Mouse (Mus musculus) midbrain, embryonic 14.5 days (tissue): ENCODE measurements at regions not wholly inside any gene's neighbourhood (a gene's known extent, or its start where the extent isn't known, plus 50 kb on each side); places are given as distances from the start of the nearest gene placed in this dataset.

Experiments
- ATAC-seq: fragments of 200-750 bp; cut with Nextera tagmentation; 2 replicates; pipeline ENCODE4 v1.8.0; 2017; ENCODE audit warnings: moderate number of reproducible peaks, moderate library complexity; ENCODE audit not compliant: low FRiP score, low TSS enrichment
- DNase-seq: peaks from one replicate; pipeline ENCODE4 v3.0.0-alpha.2; 2015
- H3K27ac ChIP-seq: fragments of 300-500 bp; sonication (generic); replicated peaks from 2 replicates; pipeline ENCODE4 v1.5.1; 2014; ENCODE audit warnings: mild to moderate bottlenecking, low read depth, low read length, moderate library complexity
- H3K27me3 ChIP-seq: fragments of 300-500 bp; sonication (generic); 2 replicates; pipeline ENCODE4 v1.6.1; 2014; ENCODE audit warnings: low read length, control low read depth, mixed read lengths; ENCODE audit not compliant: control insufficient read depth, insufficient read depth
- H3K36me3 ChIP-seq: fragments of 300-500 bp; sonication (generic); 2 replicates; pipeline ENCODE4 v1.6.1; 2014; ENCODE audit warnings: low read length, control low read depth; ENCODE audit not compliant: control insufficient read depth, insufficient read depth
- H3K4me1 ChIP-seq: fragments of 300-500 bp; sonication (generic); 2 replicates; pipeline ENCODE4 v1.6.1; 2014; ENCODE audit warnings: mild to moderate bottlenecking, antibody characterized with exemption, low read length, control low read depth; ENCODE audit not compliant: control insufficient read depth, insufficient read depth
- H3K4me2 ChIP-seq: fragments of 300-500 bp; sonication (generic); 2 replicates; pipeline ENCODE4 v1.6.1; 2014; ENCODE audit warnings: mild to moderate bottlenecking, low read length, moderate library complexity
- H3K4me3 ChIP-seq: fragments of 300-500 bp; sonication (generic); replicated peaks from 2 replicates; pipeline ENCODE4 v1.5.1; 2014; ENCODE audit warnings: low read depth, low read length
- H3K9ac ChIP-seq: fragments of 300-500 bp; sonication (generic); replicated peaks from 2 replicates; pipeline ENCODE4 v1.6.1; 2014; ENCODE audit warnings: mild to moderate bottlenecking, low read length, moderate library complexity
- H3K9me3 ChIP-seq: fragments of 300-500 bp; sonication (generic); 2 replicates; pipeline ENCODE4 v1.6.1; 2016; ENCODE audit warnings: low read length, control low read depth, mixed read lengths; ENCODE audit not compliant: control insufficient read depth
- WGBS: fragments of 180-500 bp; shearing (Covaris S2); extraction: QIAGEN DNeasy Blood & Tissue Kit; methylation state at CpG from one replicate; pipeline ENCODE4 v1.1.7; 2014; 5-methylcytosine and 5-hydroxymethylcytosine counted together

- no peak overlapping the region for H3K9ac ChIP-seq
- no peak overlapping the region for H3K27ac ChIP-seq
- no peaks in the 10 kb centered on the region for H3K27me3 ChIP-seq
- H3K36me3 ChIP-seq: no peaks in the 10 kb centered on the region
- ATAC-seq (no peak), DNase-seq (no peak)
- no peaks in the 10 kb centered on the region for H3K9me3 ChIP-seq
- WGBS: 61% methylated on average over 1 of the region's 1 CpGs
- no peak overlapping the region for H3K4me3 ChIP-seq
- H3K4me2 ChIP-seq: no peak overlapping the region
- H3K4me1 ChIP-seq: no peaks in the 10 kb centered on the region
Observed at GRCm38 (mm10) chr10:124142336-124142735, 878.5 kb downstream of the Fam19a2 start.

GRCm38 (mm10) chr10:124146751-124147469 is 883.1 kb downstream of the Fam19a2 start:
- Histone ChIP-seq H3K4me2 (no peak overlapping the region), H3K9ac (no peak overlapping the region), H3K9me3 (no peaks in the 10 kb centered on the region), H3K27ac (no peak overlapping the region), H3K36me3 (no peaks in the 10 kb centered on the region), H3K27me3 (no peaks in the 10 kb centered on the region), H3K4me3 (no peak overlapping the region), H3K4me1 (no peaks in the 10 kb centered on the region)
- DNase-seq (peak; percentile 28), ATAC-seq (no peak; the same call in 1 of the 2 replicates)
- WGBS: 7% methylated on average over 9 of the region's 9 CpGs

GRCm38 (mm10) chr10:124163441-124163840 is 899.6 kb downstream of the Fam19a2 start:
- Histone ChIP-seq H3K36me3 (no peaks in the 10 kb centered on the region), H3K27me3 (no peaks in the 10 kb centered on the region), H3K9me3 (no peaks in the 10 kb centered on the region), H3K9ac (no peak overlapping the region), H3K27ac (no peak overlapping the region), H3K4me3 (no peak overlapping the region), H3K4me1 (no peaks in the 10 kb centered on the region), H3K4me2 (no peak overlapping the region)
- ATAC-seq (no peak), DNase-seq (no peak)
- 82% methylated on average over 7 of the region's 7 CpGs for WGBS

- no peaks in the 10 kb centered on the region for H3K27me3 ChIP-seq
- no peaks in the 10 kb centered on the region for H3K4me1 ChIP-seq
- H3K4me3 ChIP-seq: no peak overlapping the region
- DNase-seq (peak; percentile 15), ATAC-seq (no peak)
- H3K9me3 ChIP-seq: no peaks in the 10 kb centered on the region
- WGBS: 61% methylated on average over 2 of the region's 2 CpGs
- H3K27ac ChIP-seq: no peak overlapping the region
- H3K4me2 ChIP-seq: no peak overlapping the region
- no peak overlapping the region for H3K9ac ChIP-seq
- no peaks in the 10 kb centered on the region for H3K36me3 ChIP-seq
Observed at GRCm38 (mm10) chr10:124175598-124175997, 911.8 kb downstream of the Fam19a2 start.

GRCm38 (mm10) chr10:124208317-124208716 is 944.5 kb downstream of the Fam19a2 start:
- Histone ChIP-seq H3K4me1 (no peaks in the 10 kb centered on the region), H3K27ac (no peak overlapping the region), H3K9ac (no peak overlapping the region), H3K4me2 (no peak overlapping the region), H3K27me3 (no peaks in the 10 kb centered on the region), H3K36me3 (no peaks in the 10 kb centered on the region), H3K9me3 (no peaks in the 10 kb centered on the region), H3K4me3 (no peak overlapping the region)
- 93% methylated on average over 2 of the region's 2 CpGs for WGBS
- no peak for DNase-seq
- no peak for ATAC-seq

GRCm38 (mm10) chr10:124219461-124219860 is 955.7 kb downstream of the Fam19a2 start:
- Histone ChIP-seq H3K27ac (no peak overlapping the region), H3K4me1 (no peaks in the 10 kb centered on the region), H3K4me2 (no peak overlapping the region), H3K27me3 (no peaks in the 10 kb centered on the region), H3K36me3 (no peaks in the 10 kb centered on the region), H3K4me3 (no peak overlapping the region), H3K9ac (no peak overlapping the region), H3K9me3 (no peaks in the 10 kb centered on the region)
- no peak for ATAC-seq
- 92% methylated on average over 1 of the region's 1 CpGs for WGBS
- no peak for DNase-seq

- Histone ChIP-seq H3K9me3 (no peaks in the 10 kb centered on the region), H3K4me2 (no peak overlapping the region), H3K9ac (no peak overlapping the region), H3K36me3 (no peaks in the 10 kb centered on the region), H3K4me3 (no peak overlapping the region), H3K4me1 (no peaks in the 10 kb centered on the region), H3K27me3 (no peaks in the 10 kb centered on the region), H3K27ac (no peak overlapping the region)
- 84% methylated on average over 2 of the region's 2 CpGs for WGBS
- ATAC-seq (no peak), DNase-seq (no peak)
Observed at GRCm38 (mm10) chr10:124222068-124222467, 958.3 kb downstream of the Fam19a2 start.

- no peaks in the 10 kb centered on the region for H3K36me3 ChIP-seq
- no peak overlapping the region for H3K4me3 ChIP-seq
- no peak overlapping the region for H3K9ac ChIP-seq
- ATAC-seq (no peak), DNase-seq (no peak)
- H3K9me3 ChIP-seq: no peaks in the 10 kb centered on the region
- no peaks in the 10 kb centered on the region for H3K4me1 ChIP-seq
- H3K4me2 ChIP-seq: no peak overlapping the region
- H3K27me3 ChIP-seq: no peaks in the 10 kb centered on the region
- H3K27ac ChIP-seq: no peak overlapping the region
- 90% methylated on average over 1 of the region's 1 CpGs for WGBS
Observed at GRCm38 (mm10) chr10:124227061-124227460, 963.3 kb downstream of the Fam19a2 start.

GRCm38 (mm10) chr10:124249358-124249757 is 985.6 kb downstream of the Fam19a2 start:
- Histone ChIP-seq H3K27me3 (no peaks in the 10 kb centered on the region), H3K4me3 (no peak overlapping the region), H3K4me2 (no peak overlapping the region), H3K4me1 (no peaks in the 10 kb centered on the region), H3K36me3 (no peaks in the 10 kb centered on the region), H3K9me3 (no peaks in the 10 kb centered on the region), H3K27ac (no peak overlapping the region), H3K9ac (no peak overlapping the region)
- DNase-seq (no peak), ATAC-seq (no peak)
- WGBS: 50% methylated on average over 4 of the region's 4 CpGs
